Comparison of ENCODE assay signal across 10 mouse cellular contexts in the genomic region with DNA sequence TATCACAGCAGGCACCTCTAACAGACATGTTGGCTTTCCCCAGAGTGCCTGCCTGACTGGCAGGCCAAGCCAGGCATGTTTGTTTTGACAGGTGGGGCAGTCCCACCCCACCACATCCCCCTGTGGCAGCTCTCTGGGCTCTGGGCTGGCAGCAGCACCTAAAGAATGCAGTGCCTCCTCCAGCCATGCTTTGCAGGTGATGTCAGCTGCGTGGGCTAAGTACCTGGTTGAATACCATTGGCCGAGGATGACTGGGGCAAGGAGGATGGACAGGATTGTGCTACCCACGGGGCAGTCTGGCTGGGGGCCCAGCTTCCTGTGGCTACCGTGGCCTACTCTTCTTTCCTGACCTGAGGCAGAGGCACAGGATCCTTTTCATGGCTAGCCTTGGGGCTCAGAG.
DNase-seq lines count a peak whose midpoint lies in the region; ATAC-seq and TF ChIP-seq lines count a peak whose summit lies in the region.
"Had no signal": no experiment of that assay in that cellular context is flagged by ENCODE, and none has a peak within 500 bp of the region (broad histone marks: within the 10 kb centered on the region; RNA-seq: fewer than 3 reads in every experiment).

No protein-coding gene starts in this region.

- no peak overlapping the region for H3K9ac ChIP-seq in hindbrain, postnatal 0 days (replicated peaks; ENCODE audit: low read length)
- H3K9ac ChIP-seq: limb, embryonic 15.5 days had no signal

- in situ Hi-C loops in Patski (cut with MboI; ENCODE audit: low pct_unique_long_range_greater_than_20kb), result no loop called here

- WGBS in hindbrain, embryonic 10.5 days, result 61% methylated on average over 4 of the region's 4 CpGs
- WGBS in hindbrain, postnatal 0 days, result 50% methylated on average over 4 of the region's 4 CpGs
- WGBS in forebrain, embryonic 10.5 days, result 69% methylated on average over 4 of the region's 4 CpGs

- no peak for DNase-seq in hindbrain, embryonic 10.5 days (ENCODE audit: low spot score)
- no peak for DNase-seq in hindbrain, postnatal 0 days (ENCODE audit: low spot score)
- DNase-seq in Patski (ENCODE audit: low read depth, low spot score), result peak; percentile 71
- DNase-seq in gastrocnemius, adult 2 months, result peak; percentile 84
- DNase-seq in urinary bladder, postnatal 10 days (ENCODE audit: low spot score), result no peak
- no peak for DNase-seq in right cerebral cortex, postnatal 36 days (ENCODE audit: low spot score in 2 of 2)
- no peak for DNase-seq in forebrain, embryonic 10.5 days (ENCODE audit: extremely low spot score, low spot score)

- CTCF ChIA-PET in Patski (lab: Charles Lee), result interaction anchor here (0.9 to 2.0 kb wide), 4 partner anchors 8 to 29 kb away, joined by 3 to 6 read pairs (median 4); no protein-coding TSS in a partner anchor

- peaks cover 21% of the 10 kb centered on the region; the same call in 1 of the 2 replicates for H3K4me1 ChIP-seq in hindbrain, embryonic 10.5 days (replicated peaks)
- H3K4me1 ChIP-seq in hindbrain, postnatal 0 days (ENCODE audit: insufficient read depth, low read length), result no peaks in the 10 kb centered on the region
- H3K4me1 ChIP-seq in forebrain, embryonic 10.5 days, result peaks cover 19% of the 10 kb centered on the region

- H3K27ac ChIP-seq in hindbrain, embryonic 10.5 days, result 0 out of 2 replicates have a peak overlapping the region, but pooled peaks have one; percentile 26
- H3K27ac ChIP-seq in hindbrain, postnatal 0 days, result no peak overlapping the region
- peak overlapping the region; percentile 85 for H3K27ac ChIP-seq in gastrocnemius, adult 2 months
- no peak overlapping the region; the same call in 1 of the 2 replicates for H3K27ac ChIP-seq in forebrain, embryonic 10.5 days
- H3K27ac ChIP-seq: limb, embryonic 15.5 days had no signal

- H3K4me3 ChIP-seq in hindbrain, embryonic 10.5 days, result no peak overlapping the region
- H3K4me3 ChIP-seq in hindbrain, postnatal 0 days (ENCODE audit: low read length), result no peak overlapping the region
- no peak overlapping the region for H3K4me3 ChIP-seq in gastrocnemius, adult 2 months
- H3K4me3 ChIP-seq in forebrain, embryonic 10.5 days, result no peak overlapping the region
- H3K4me3 ChIP-seq: limb, embryonic 15.5 days had no signal

- H3K4me2 ChIP-seq in hindbrain, postnatal 0 days (ENCODE audit: low read depth, low read length), result no peak overlapping the region
- H3K4me2 ChIP-seq: limb, embryonic 15.5 days had no signal

- POLR2A ChIA-PET in Patski (lab: Charles Lee), result interaction anchor here (1.0 kb wide), 1 partner anchor 14 kb away, joined by 3 read pairs; no protein-coding TSS in a partner anchor

- H3K36me3 ChIP-seq in hindbrain, embryonic 10.5 days, result no peaks in the 10 kb centered on the region
- no peaks in the 10 kb centered on the region for H3K36me3 ChIP-seq in hindbrain, postnatal 0 days (ENCODE audit: insufficient read depth, low read length)
- H3K36me3 ChIP-seq in forebrain, embryonic 10.5 days (replicated peaks), result no peaks in the 10 kb centered on the region
- H3K36me3 ChIP-seq: limb, embryonic 15.5 days had no signal

- TF ChIP-seq CTCF in hindbrain, postnatal 0 days (IDR thresholded peaks at IDR 0.05; ENCODE audit: low read depth), result no peak
- no peak for TF ChIP-seq CTCF in Patski (IDR thresholded peaks at IDR 0.05)
- no peak for TF ChIP-seq CTCF in gastrocnemius, adult 2 months (IDR thresholded peaks at IDR 0.05)

- ATAC-seq in hindbrain, postnatal 0 days, result no peak
- ATAC-seq in Patski, result peak; percentile 67
- 0 out of 2 replicates have a peak, but pooled peaks have one; percentile 18 for ATAC-seq in monocyte, adult 5-6 weeks (replicated peaks; ENCODE audit: insufficient number of reproducible peaks, low FRiP score, low TSS enrichment, poor library complexity, severe bottlenecking)

- intact Hi-C loops in gastrocnemius, adult 2 months (cut with DNase I), result loop anchor here (5.0 kb wide), 1 partner anchor 37 kb away; no protein-coding TSS in a partner anchor

- no peaks in the 10 kb centered on the region for H3K27me3 ChIP-seq in hindbrain, embryonic 10.5 days (ENCODE audit: insufficient read depth, poor library complexity, severe bottlenecking)
- no peaks in the 10 kb centered on the region for H3K27me3 ChIP-seq in hindbrain, postnatal 0 days (ENCODE audit: insufficient read depth, low read length)
- H3K27me3 ChIP-seq in Patski, result no peaks in the 10 kb centered on the region
- no peaks in the 10 kb centered on the region for H3K27me3 ChIP-seq in forebrain, embryonic 10.5 days (ENCODE audit: poor library complexity, severe bottlenecking)
- H3K27me3 ChIP-seq: limb, embryonic 15.5 days had no signal

- H3K9me3 ChIP-seq in hindbrain, embryonic 10.5 days, result no peaks in the 10 kb centered on the region
- no peaks in the 10 kb centered on the region for H3K9me3 ChIP-seq in hindbrain, postnatal 0 days (ENCODE audit: low read length)
- H3K9me3 ChIP-seq in forebrain, embryonic 10.5 days, result no peaks in the 10 kb centered on the region
- H3K9me3 ChIP-seq: G1E; limb, embryonic 15.5 days had no signal

Comparison
In these comparisons a context has a peak if more than half of its experiments do, and no peak if none do; other contexts are left out.
1. H3K27ac ChIP-seq: peak in hindbrain, embryonic 10.5 days (single experiment) and gastrocnemius, adult 2 months (single experiment); none in hindbrain, postnatal 0 days (single experiment) and forebrain, embryonic 10.5 days (single experiment).
2. DNase-seq: peak in Patski (single experiment) and gastrocnemius, adult 2 months (single experiment); none in hindbrain, embryonic 10.5 days (single experiment), hindbrain, postnatal 0 days (single experiment), urinary bladder, postnatal 10 days (single experiment), right cerebral cortex, postnatal 36 days (0 of 2) and forebrain, embryonic 10.5 days (single experiment).